12 mouse cellular contexts compared by ENCODE assay signal in the genomic region with DNA sequence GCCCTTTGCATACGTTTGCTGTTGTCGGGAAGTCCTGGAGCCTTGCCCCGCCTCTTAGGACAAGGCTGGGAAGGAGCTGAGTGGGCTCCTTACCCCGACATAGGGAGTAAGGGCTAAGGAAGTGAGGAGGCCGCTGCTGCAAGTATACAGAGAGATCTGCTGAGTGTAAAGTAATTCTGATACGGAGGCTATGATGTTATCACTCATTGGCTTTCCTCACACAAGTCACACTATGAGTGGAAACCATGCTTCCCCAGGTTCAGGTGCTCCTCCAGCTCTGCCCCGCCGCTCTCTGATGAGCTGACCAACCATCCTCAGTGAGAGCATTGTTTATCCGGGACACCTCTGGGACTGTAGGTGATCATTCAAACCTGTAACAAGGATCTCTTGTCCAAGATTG. TPM values are rescaled to one million over a fixed set of nuclear protein-coding genes. Genes with fewer than 3 reads are reported as not detected.
DNase-seq lines count a peak whose midpoint lies in the region; ATAC-seq and TF ChIP-seq lines count a peak whose summit lies in the region.
"Had no signal": no experiment of that assay in that cellular context is flagged by ENCODE, and none has a peak within 500 bp of the region (broad histone marks: within the 10 kb centered on the region; RNA-seq: fewer than 3 reads in every experiment).

No protein-coding gene starts in this region.

- H3K36me3 ChIP-seq in heart, embryonic 13.5 days: no peaks in the 10 kb centered on the region
- H3K36me3 ChIP-seq in heart, adult 2 months (ENCODE audit: control insufficient read depth, insufficient read depth, low read length): peaks cover 25% of the 10 kb centered on the region
- no peaks in the 10 kb centered on the region for H3K36me3 ChIP-seq in midbrain, embryonic 11.5 days (ENCODE audit: control insufficient read depth, insufficient read depth, low read length)
- no peaks in the 10 kb centered on the region for H3K36me3 ChIP-seq in midbrain, postnatal 0 days (ENCODE audit: insufficient read depth, low read length)
- peaks cover 0 to 66% of the 10 kb centered on the region in 2 experiments; a peak in 2 of 4 replicates for H3K36me3 ChIP-seq in MEL (ENCODE audit: control insufficient read depth in 1 of 2, insufficient read depth in 2 of 2, low read length in 2 of 2)
- H3K36me3 ChIP-seq in midbrain, embryonic 13.5 days: no peaks in the 10 kb centered on the region
- H3K36me3 ChIP-seq: forebrain, embryonic 15.5 days had no signal

- TF ChIP-seq EP300 in heart, adult 2 months (IDR thresholded peaks at IDR 0.05; ENCODE audit: insufficient read depth, low read depth, low read length): no peak
- no peak for TF ChIP-seq EP300 in MEL (IDR thresholded peaks at IDR 0.05; ENCODE audit: low read depth in 1 of 2, low read length in 2 of 2)

- peaks cover 8% of the 10 kb centered on the region for H3K79me2 ChIP-seq in heart, adult 2 months (replicated peaks; ENCODE audit: control insufficient read depth, insufficient read depth, low read length)
- peaks cover 9% of the 10 kb centered on the region for H3K79me2 ChIP-seq in MEL (ENCODE audit: control insufficient read depth, insufficient read depth, low read length, poor library complexity)

- TF ChIP-seq RAD21 in MEL (IDR thresholded peaks at IDR 0.05; ENCODE audit: low read depth, low read length): no peak

- no peak overlapping the region for H3K4me3 ChIP-seq in heart, embryonic 13.5 days
- no peak overlapping the region for H3K4me3 ChIP-seq in heart, adult 2 months
- H3K4me3 ChIP-seq in midbrain, embryonic 11.5 days (ENCODE audit: low read depth, low read length): no peak overlapping the region
- no peak overlapping the region for H3K4me3 ChIP-seq in midbrain, postnatal 0 days (ENCODE audit: low read depth, low read length)
- H3K4me3 ChIP-seq in MEL (ENCODE audit: control insufficient read depth in 1 of 2, insufficient read depth in 1 of 2, low read depth in 2 of 2, low read length in 2 of 2): peak overlapping the region; percentile 1 to 46; a peak in 3 of 4 replicates
- H3K4me3 ChIP-seq in midbrain, embryonic 13.5 days (replicated peaks): no peak overlapping the region
- H3K4me3 ChIP-seq: forebrain, embryonic 15.5 days; megakaryocyte, embryonic 14.5 days had no signal

- no peak overlapping the region; the same call in 1 of the 2 replicates for H3K4me2 ChIP-seq in heart, embryonic 13.5 days
- H3K4me2 ChIP-seq in midbrain, embryonic 11.5 days: no peak overlapping the region
- no peak overlapping the region for H3K4me2 ChIP-seq in midbrain, postnatal 0 days (ENCODE audit: low read depth, low read length, poor library complexity, severe bottlenecking)
- no peak overlapping the region for H3K4me2 ChIP-seq in midbrain, embryonic 13.5 days (replicated peaks)
- H3K4me2 ChIP-seq: forebrain, embryonic 15.5 days had no signal

- ATAC-seq in heart, embryonic 13.5 days (ENCODE audit: extremely low read depth, insufficient number of reproducible peaks, low FRiP score, low TSS enrichment): no peak
- ATAC-seq in midbrain, embryonic 11.5 days (ENCODE audit: low FRiP score): no peak
- no peak for ATAC-seq in midbrain, postnatal 0 days (ENCODE audit: low FRiP score)
- no peak for ATAC-seq in midbrain, embryonic 13.5 days
- ATAC-seq: forebrain, embryonic 15.5 days; intestine, postnatal 0 days had no signal

- H3K9ac ChIP-seq in heart, embryonic 13.5 days: no peak overlapping the region; the same call in 1 of the 2 replicates
- no peak overlapping the region for H3K9ac ChIP-seq in heart, adult 2 months (ENCODE audit: low read depth, low read length)
- no peak overlapping the region for H3K9ac ChIP-seq in midbrain, embryonic 11.5 days (ENCODE audit: low read length)
- no peak overlapping the region for H3K9ac ChIP-seq in midbrain, postnatal 0 days (replicated peaks; ENCODE audit: low read length, poor library complexity, severe bottlenecking)
- H3K9ac ChIP-seq in MEL (ENCODE audit: control insufficient read depth, low read depth, low read length, poor library complexity, severe bottlenecking): peak overlapping the region; percentile 42
- no peak overlapping the region for H3K9ac ChIP-seq in midbrain, embryonic 13.5 days (replicated peaks)
- H3K9ac ChIP-seq: forebrain, embryonic 15.5 days had no signal

- peaks cover 63% of the 10 kb centered on the region for H3K4me1 ChIP-seq in heart, embryonic 13.5 days
- H3K4me1 ChIP-seq in heart, adult 2 months (ENCODE audit: control insufficient read depth, insufficient read depth, low read length): peaks cover 21% of the 10 kb centered on the region
- peaks cover 15% of the 10 kb centered on the region for H3K4me1 ChIP-seq in midbrain, embryonic 11.5 days (ENCODE audit: control insufficient read depth, insufficient read depth, low read length)
- peaks cover 15% of the 10 kb centered on the region; the same call in 1 of the 2 replicates for H3K4me1 ChIP-seq in midbrain, postnatal 0 days (ENCODE audit: insufficient read depth, low read length)
- H3K4me1 ChIP-seq in MEL (ENCODE audit: control insufficient read depth in 1 of 2, insufficient read depth in 2 of 2, low read length in 2 of 2): peaks cover 48 to 61% of the 10 kb centered on the region in 2 experiments
- peaks cover 55% of the 10 kb centered on the region for H3K4me1 ChIP-seq in midbrain, embryonic 13.5 days (replicated peaks)

- H3K9me3 ChIP-seq in heart, embryonic 13.5 days: no peaks in the 10 kb centered on the region
- H3K9me3 ChIP-seq in midbrain, embryonic 11.5 days (ENCODE audit: control insufficient read depth, low read length): no peaks in the 10 kb centered on the region
- H3K9me3 ChIP-seq in midbrain, postnatal 0 days (ENCODE audit: low read length): no peaks in the 10 kb centered on the region
- H3K9me3 ChIP-seq in MEL (replicated peaks; ENCODE audit: insufficient read depth, low read length): no peaks in the 10 kb centered on the region
- no peaks in the 10 kb centered on the region for H3K9me3 ChIP-seq in midbrain, embryonic 13.5 days
- H3K9me3 ChIP-seq: forebrain, embryonic 15.5 days; megakaryocyte, embryonic 14.5 days had no signal

- H3K27ac ChIP-seq in heart, embryonic 13.5 days (replicated peaks): 0 out of 2 replicates have a peak overlapping the region, but pooled peaks have one; percentile 20
- H3K27ac ChIP-seq in heart, adult 2 months: no peak overlapping the region
- H3K27ac ChIP-seq in midbrain, embryonic 11.5 days (ENCODE audit: low read depth, low read length): no peak overlapping the region
- H3K27ac ChIP-seq in midbrain, postnatal 0 days (ENCODE audit: low read depth, low read length): no peak overlapping the region
- peak overlapping the region; percentile 87 for H3K27ac ChIP-seq in MEL (ENCODE audit: control insufficient read depth, low read depth, low read length)
- H3K27ac ChIP-seq in midbrain, embryonic 13.5 days: peak overlapping the region; percentile 44; the same call in 1 of the 2 replicates
- H3K27ac ChIP-seq: forebrain, embryonic 15.5 days had no signal

- 51% methylated on average over 9 of the region's 9 CpGs for WGBS in heart, embryonic 13.5 days
- 53% methylated on average over 9 of the region's 9 CpGs for WGBS in heart, adult 2 months
- WGBS in midbrain, embryonic 11.5 days: 71% methylated on average over 9 of the region's 9 CpGs
- 63% methylated on average over 9 of the region's 9 CpGs for WGBS in midbrain, postnatal 0 days
- 68% methylated on average over 9 of the region's 9 CpGs for WGBS in midbrain, embryonic 13.5 days

- intact Hi-C loops in heart, adult 2 months (cut with DNase I): no loop called here

- no peaks in the 10 kb centered on the region for H3K27me3 ChIP-seq in heart, embryonic 13.5 days (replicated peaks)
- H3K27me3 ChIP-seq in heart, adult 2 months (ENCODE audit: control insufficient read depth, insufficient read depth, low read length): no peaks in the 10 kb centered on the region
- H3K27me3 ChIP-seq in midbrain, embryonic 11.5 days (ENCODE audit: control insufficient read depth, insufficient read depth, low read length): no peaks in the 10 kb centered on the region
- H3K27me3 ChIP-seq in midbrain, postnatal 0 days (ENCODE audit: insufficient read depth, low read length): no peaks in the 10 kb centered on the region
- no peaks in the 10 kb centered on the region for H3K27me3 ChIP-seq in MEL (ENCODE audit: control insufficient read depth in 1 of 2, insufficient read depth in 2 of 2, low read length in 2 of 2)
- H3K27me3 ChIP-seq in midbrain, embryonic 13.5 days: no peaks in the 10 kb centered on the region
- H3K27me3 ChIP-seq: forebrain, embryonic 15.5 days; megakaryocyte, embryonic 14.5 days had no signal

- no peak for TF ChIP-seq POLR2A in heart, adult 2 months (IDR thresholded peaks at IDR 0.05; ENCODE audit: insufficient read depth, low read depth, low read length)
- no peak for TF ChIP-seq POLR2A in MEL (IDR thresholded peaks at IDR 0.05; ENCODE audit: control insufficient read depth in 1 of 2, insufficient read depth in 1 of 2, low read depth in 1 of 2, low read length in 2 of 2, poor library complexity in 1 of 2)

- no peak for DNase-seq in heart, adult 2 months
- peak; percentile 75 for DNase-seq in midbrain, embryonic 11.5 days (ENCODE audit: low spot score, missing footprints)
- DNase-seq in midbrain, postnatal 0 days (ENCODE audit: low spot score): no peak
- no peak for DNase-seq in MEL (ENCODE audit: low read depth, low spot score)
- DNase-seq in kidney, postnatal 10 days: no peak
- no peak for DNase-seq in cerebellum, postnatal 14 days
- DNase-seq: cerebellum, adult 2 months had no signal

- no peak for TF ChIP-seq CTCF in heart, adult 2 months (IDR thresholded peaks at IDR 0.05)
- TF ChIP-seq CTCF in midbrain, postnatal 0 days (IDR thresholded peaks at IDR 0.05): no peak
- no peak for TF ChIP-seq CTCF in MEL (IDR thresholded peaks at IDR 0.05 in 2 of 3, conservative IDR thresholded peaks at IDR 0.05 in 1 of 3; ENCODE audit: control insufficient read depth in 1 of 3, insufficient read depth in 1 of 3, low read depth in 2 of 3, low read length in 3 of 3, poor library complexity in 1 of 3, severe bottlenecking in 1 of 3)

RNA-seq across cellular contexts. Expression of a gene that starts 30.4 kb away (rescaled TPM):
- polyA plus RNA-seq in heart, embryonic 13.5 days (2015; fragmentation: Nextera tagmentation; extraction: Ambion mirVana): 19.7 and 20.1 TPM in 2 replicates
- total RNA-seq in heart, adult 2 months (2021): 10 to 100 TPM; 54.7 to 59.0 TPM
- 66.7 and 86.2 TPM in 2 replicates for polyA plus RNA-seq in heart, adult 2 months (2012; rRNA removed)
- 38.6 and 45.6 TPM in 2 replicates for polyA plus RNA-seq in midbrain, embryonic 11.5 days (2014; fragmentation: Nextera tagmentation; extraction: Ambion mirVana)
- total RNA-seq in midbrain, postnatal 0 days (2014; rRNA removed): 229 and 234 TPM in 2 replicates
- 87.8 and 96.5 TPM in 2 replicates for polyA plus RNA-seq in midbrain, postnatal 0 days (2015; fragmentation: Nextera tagmentation; extraction: Ambion mirVana)
- total RNA-seq in MEL (2012; rRNA removed): 16.6 and 18.4 TPM in 2 replicates
- polyA plus RNA-seq in MEL (2012; ENCODE audit: insufficient read depth in 1 of 2, insufficient read length in 2 of 2, low read depth in 1 of 2, low replicate concordance in 2 of 2, missing spikeins in 1 of 2): 10 to 100 TPM in 1 of 2 experiments, not detected in 1; 36.0 TPM
- 62.4 and 80.7 TPM in 2 replicates for polyA plus RNA-seq in midbrain, embryonic 13.5 days (2015; fragmentation: Nextera tagmentation; extraction: Ambion mirVana)

RNA-seq across cellular contexts. Expression of a gene that starts 44.4 kb away (rescaled TPM):
- 3.6 and 4.3 TPM in 2 replicates for polyA plus RNA-seq in heart, embryonic 13.5 days (2015; fragmentation: Nextera tagmentation; extraction: Ambion mirVana)
- total RNA-seq in heart, adult 2 months (2021): 1 to 10 TPM; 6.9 to 7.0 TPM
- 5.4 and 8.3 TPM in 2 replicates for polyA plus RNA-seq in heart, adult 2 months (2012; rRNA removed)
- 2.9 TPM in 2 replicates for polyA plus RNA-seq in midbrain, embryonic 11.5 days (2014; fragmentation: Nextera tagmentation; extraction: Ambion mirVana)
- 11.6 and 17.1 TPM in 2 replicates for total RNA-seq in midbrain, postnatal 0 days (2014; rRNA removed)
- 5.6 and 6.6 TPM in 2 replicates for polyA plus RNA-seq in midbrain, postnatal 0 days (2015; fragmentation: Nextera tagmentation; extraction: Ambion mirVana)
- 6.5 and 7.4 TPM in 2 replicates for total RNA-seq in MEL (2012; rRNA removed)
- polyA plus RNA-seq in MEL (2012; ENCODE audit: insufficient read depth in 1 of 2, insufficient read length in 2 of 2, low read depth in 1 of 2, low replicate concordance in 2 of 2, missing spikeins in 1 of 2): 10 to 100 TPM in 1 of 2 experiments, not detected in 1; 16.6 TPM
- polyA plus RNA-seq in midbrain, embryonic 13.5 days (2015; fragmentation: Nextera tagmentation; extraction: Ambion mirVana): 6.7 TPM in 2 replicates

Comparison
In these comparisons a context has a peak if more than half of its experiments do, and no peak if none do; other contexts are left out.
1. H3K27ac ChIP-seq: peak in heart, embryonic 13.5 days (single experiment), MEL (single experiment) and midbrain, embryonic 13.5 days (single experiment); none in heart, adult 2 months (single experiment), midbrain, embryonic 11.5 days (single experiment) and midbrain, postnatal 0 days (single experiment).
2. H3K4me3 ChIP-seq: peak in MEL (2 of 2); none in heart, embryonic 13.5 days (single experiment), heart, adult 2 months (single experiment), midbrain, embryonic 11.5 days (single experiment), midbrain, postnatal 0 days (single experiment) and midbrain, embryonic 13.5 days (single experiment).